7 mouse cellular contexts compared by ENCODE assay signal in the genomic region with DNA sequence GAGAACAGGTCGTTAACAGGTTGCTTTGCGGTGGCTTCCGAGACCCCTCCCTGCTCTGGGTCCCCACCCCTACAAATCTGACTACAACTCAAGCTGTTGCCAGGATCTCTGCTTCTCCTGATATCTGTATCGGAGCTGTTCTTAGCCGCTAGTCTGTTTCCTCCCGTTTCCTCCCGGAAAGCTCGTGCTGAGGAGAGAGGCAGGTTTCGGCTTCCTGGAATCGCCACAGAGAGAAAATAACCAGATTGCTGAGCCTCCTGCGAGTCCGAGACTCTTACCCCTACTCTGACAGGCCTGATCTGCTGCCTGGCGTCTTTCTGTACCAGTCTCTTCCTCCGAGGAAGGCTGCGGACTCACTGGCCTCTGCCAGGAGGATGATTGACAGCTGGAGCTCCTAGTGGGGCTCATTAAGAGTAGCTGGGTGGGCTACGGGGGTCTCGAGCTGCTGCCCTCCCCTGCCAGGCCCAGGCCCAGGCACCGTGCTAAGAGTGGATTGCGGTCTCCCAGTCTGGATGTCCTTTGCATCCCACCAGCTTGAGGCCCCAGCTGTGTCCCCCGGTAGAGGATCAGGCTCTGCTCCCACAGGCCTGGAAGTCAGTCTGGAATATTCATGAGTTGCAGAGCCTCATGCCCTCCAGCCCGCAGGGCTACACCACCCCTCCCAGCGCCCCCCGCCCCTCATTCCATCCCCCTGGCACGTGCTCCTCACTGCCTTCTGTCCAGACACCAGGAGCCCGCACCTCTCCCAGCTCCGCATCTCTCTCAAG. TPM values are rescaled to one million over a fixed set of nuclear protein-coding genes. Genes with fewer than 3 reads are reported as not detected.
DNase-seq lines count a peak whose midpoint lies in the region; ATAC-seq and TF ChIP-seq lines count a peak whose summit lies in the region.

No protein-coding gene starts in this region.

- TF ChIP-seq CTCF in liver, adult 2 months (IDR thresholded peaks at IDR 0.05; ENCODE audit: low read depth, low read length), result no peak

- ATAC-seq in embryonic facial prominence, embryonic 14.5 days (ENCODE audit: low read depth), result peak; percentile 44; the same call in 1 of the 2 replicates
- ATAC-seq in stomach, embryonic 14.5 days (ENCODE audit: insufficient number of reproducible peaks, insufficient read depth, low FRiP score, low read depth), result no peak

- no peaks in the 10 kb centered on the region for H3K4me1 ChIP-seq in brown adipose tissue, adult 24 weeks (ENCODE audit: control insufficient read depth, insufficient read depth, insufficient read length, low read length)
- 0 out of 2 replicates have a peak, but pooled peaks cover 11% of the 10 kb centered on the region for H3K4me1 ChIP-seq in embryonic facial prominence, embryonic 14.5 days (ENCODE audit: control insufficient read depth, insufficient read depth, low read length)
- H3K4me1 ChIP-seq in hindbrain, embryonic 10.5 days (replicated peaks), result peaks cover 16% of the 10 kb centered on the region
- peaks cover 5% of the 10 kb centered on the region; the same call in 1 of the 2 replicates for H3K4me1 ChIP-seq in liver, adult 2 months (ENCODE audit: control insufficient read depth, insufficient read depth, low read length)
- H3K4me1 ChIP-seq in stomach, embryonic 14.5 days (ENCODE audit: control insufficient read depth, insufficient read depth, low read length), result 0 out of 2 replicates have a peak, but pooled peaks cover 5% of the 10 kb centered on the region

- TF ChIP-seq POLR2A in liver, adult 2 months (IDR thresholded peaks at IDR 0.05; ENCODE audit: extremely low read depth, insufficient read depth, low read length), result no peak

- no peaks in the 10 kb centered on the region for H3K36me3 ChIP-seq in embryonic facial prominence, embryonic 14.5 days (ENCODE audit: control insufficient read depth, insufficient read depth, low read length)
- H3K36me3 ChIP-seq in hindbrain, embryonic 10.5 days, result no peaks in the 10 kb centered on the region
- no peaks in the 10 kb centered on the region for H3K36me3 ChIP-seq in liver, adult 2 months (ENCODE audit: control insufficient read depth, insufficient read depth, low read length)
- H3K36me3 ChIP-seq in stomach, embryonic 14.5 days (ENCODE audit: control insufficient read depth, insufficient read depth, low read length), result no peaks in the 10 kb centered on the region

- no peaks in the 10 kb centered on the region for H3K79me2 ChIP-seq in liver, adult 2 months (ENCODE audit: control insufficient read depth, insufficient read depth, low read length)

- WGBS in embryonic facial prominence, embryonic 14.5 days, result 8% methylated on average over 22 of the region's 26 CpGs
- WGBS in hindbrain, embryonic 10.5 days, result 4% methylated on average over 26 of the region's 26 CpGs
- 27% methylated on average over 26 of the region's 26 CpGs for WGBS in liver, adult 2 months
- 9% methylated on average over 26 of the region's 26 CpGs for WGBS in stomach, embryonic 14.5 days

- no peaks in the 10 kb centered on the region for H3K27me3 ChIP-seq in embryonic facial prominence, embryonic 14.5 days (replicated peaks; ENCODE audit: control insufficient read depth, insufficient read depth, low read length)
- peaks cover 17% of the 10 kb centered on the region for H3K27me3 ChIP-seq in hindbrain, embryonic 10.5 days (ENCODE audit: insufficient read depth, poor library complexity, severe bottlenecking)
- no peaks in the 10 kb centered on the region for H3K27me3 ChIP-seq in liver, adult 2 months (ENCODE audit: control insufficient read depth, insufficient read depth, low read length)
- no peaks in the 10 kb centered on the region for H3K27me3 ChIP-seq in stomach, embryonic 14.5 days (ENCODE audit: control insufficient read depth, insufficient read depth, low read length)

- H3K4me3 ChIP-seq in brown adipose tissue, adult 24 weeks (ENCODE audit: insufficient read depth, low read depth, low read length), result peak overlapping the region; percentile 54
- peak overlapping the region; percentile 16 for H3K4me3 ChIP-seq in embryonic facial prominence, embryonic 14.5 days (ENCODE audit: low read depth, low read length)
- H3K4me3 ChIP-seq in hindbrain, embryonic 10.5 days, result peak overlapping the region; percentile 51
- H3K4me3 ChIP-seq in liver, adult 2 months (ENCODE audit: insufficient read depth, low read depth, low read length), result peak overlapping the region; percentile 1; the same call in 1 of the 2 replicates
- H3K4me3 ChIP-seq in stomach, embryonic 14.5 days (ENCODE audit: low read depth, low read length), result peak overlapping the region; percentile 18; the same call in 1 of the 2 replicates

- peak; percentile 19 for DNase-seq in embryonic facial prominence, embryonic 14.5 days (ENCODE audit: low spot score)
- DNase-seq in hindbrain, embryonic 10.5 days (ENCODE audit: low spot score), result peak; percentile 64
- no peak for DNase-seq in liver, adult 2 months (ENCODE audit: extremely low read depth, low read depth, low spot score)
- DNase-seq in spleen, adult 18-20 months, result no peak
- no peak for DNase-seq in natural killer cell, adult 2 months (ENCODE audit: low spot score in 2 of 2)

- no peak overlapping the region for H3K27ac ChIP-seq in brown adipose tissue, adult 24 weeks (replicated peaks; ENCODE audit: low read depth, low read length)
- no peak overlapping the region for H3K27ac ChIP-seq in embryonic facial prominence, embryonic 14.5 days (replicated peaks; ENCODE audit: low read depth, low read length)
- peak overlapping the region; percentile 84 for H3K27ac ChIP-seq in hindbrain, embryonic 10.5 days
- H3K27ac ChIP-seq in liver, adult 2 months (replicated peaks; ENCODE audit: insufficient read depth, low read depth, low read length), result peak overlapping the region; percentile 19
- no peak overlapping the region for H3K27ac ChIP-seq in stomach, embryonic 14.5 days (ENCODE audit: low read length)

- peak overlapping the region; percentile 30; the same call in 1 of the 2 replicates for H3K9ac ChIP-seq in embryonic facial prominence, embryonic 14.5 days (ENCODE audit: low read depth, low read length)
- peak overlapping the region; percentile 18; the same call in 1 of the 2 replicates for H3K9ac ChIP-seq in liver, adult 2 months (ENCODE audit: low read depth, low read length)
- no peak overlapping the region for H3K9ac ChIP-seq in stomach, embryonic 14.5 days (replicated peaks; ENCODE audit: low read depth, low read length)

- no peaks in the 10 kb centered on the region for H3K9me3 ChIP-seq in embryonic facial prominence, embryonic 14.5 days (ENCODE audit: control insufficient read depth, low read length)
- no peaks in the 10 kb centered on the region for H3K9me3 ChIP-seq in hindbrain, embryonic 10.5 days
- 0 out of 2 replicates have a peak, but pooled peaks cover 3% of the 10 kb centered on the region for H3K9me3 ChIP-seq in stomach, embryonic 14.5 days (ENCODE audit: control insufficient read depth, low read depth, low read length)

- H3K4me2 ChIP-seq in embryonic facial prominence, embryonic 14.5 days (ENCODE audit: low read depth, low read length), result peak overlapping the region; percentile 47
- H3K4me2 ChIP-seq in stomach, embryonic 14.5 days (replicated peaks; ENCODE audit: low read depth, low read length), result peak overlapping the region; percentile 43

RNA-seq across cellular contexts. Expression of a gene that starts 36.1 kb away (rescaled TPM):
- polyA plus RNA-seq in brown adipose tissue, adult 24 weeks (2012; ENCODE audit: insufficient read depth, insufficient read length, missing spikeins), result 7.9 and 8.7 TPM in 2 replicates
- 42.3 and 46.3 TPM in 2 replicates for polyA plus RNA-seq in embryonic facial prominence, embryonic 14.5 days (2014; fragmentation: Nextera tagmentation; extraction: Ambion mirVana)
- polyA plus RNA-seq in hindbrain, embryonic 10.5 days (2016; fragmentation: Nextera tagmentation; extraction: Ambion mirVana), result 23.7 and 25.1 TPM in 2 replicates
- 0.92 and 1.1 TPM in 2 replicates for total RNA-seq in liver, adult 2 months (2014; rRNA removed)
- polyA plus RNA-seq in liver, adult 2 months (2012; rRNA removed), result 5.0 and 6.9 TPM in 2 replicates
- polyA plus RNA-seq in stomach, embryonic 14.5 days (2014; fragmentation: Nextera tagmentation; extraction: Ambion mirVana), result 35.1 and 39.0 TPM in 2 replicates

Comparison
In these comparisons a context has a peak if more than half of its experiments do, and no peak if none do; other contexts are left out.
1. H3K27ac ChIP-seq: peak in hindbrain, embryonic 10.5 days (single experiment) and liver, adult 2 months (single experiment); none in brown adipose tissue, adult 24 weeks (single experiment), embryonic facial prominence, embryonic 14.5 days (single experiment) and stomach, embryonic 14.5 days (single experiment).
2. H3K4me3 ChIP-seq: peak in every context shown above with its lines; median percentile 54 in brown adipose tissue, adult 24 weeks; 51 in hindbrain, embryonic 10.5 days; 18 in stomach, embryonic 14.5 days; 16 in embryonic facial prominence, embryonic 14.5 days; 1 in liver, adult 2 months.
3. DNase-seq: peak in embryonic facial prominence, embryonic 14.5 days (single experiment) and hindbrain, embryonic 10.5 days (single experiment); none in liver, adult 2 months (single experiment), spleen, adult 18-20 months (0 of 2) and natural killer cell, adult 2 months (0 of 2).